Mouse (Mus musculus): ENCODE data around the gene Nav2.

DNA sequence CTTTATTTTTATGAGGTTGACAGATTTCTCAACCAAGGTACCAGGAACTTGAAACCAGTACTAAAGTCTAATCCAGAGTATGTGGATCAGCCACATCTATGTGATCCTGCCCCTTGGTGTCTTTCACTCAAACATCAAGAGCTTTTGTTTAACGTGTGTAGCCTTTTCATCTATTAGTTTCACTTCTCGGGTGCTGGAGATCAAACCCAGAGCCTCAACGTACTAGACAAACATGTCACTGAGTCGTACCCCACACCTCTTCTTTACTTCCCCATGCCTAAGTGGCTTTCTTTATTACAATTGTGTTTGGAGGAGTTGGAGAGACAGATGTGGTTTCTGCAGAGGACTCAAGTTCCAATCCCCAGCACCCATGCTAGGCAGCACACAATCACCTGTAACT, 512.7 kb downstream of the Nav2 start:
- TF ChIP-seq MYOG (IDR thresholded peaks at IDR 0.05; ENCODE audit: control insufficient read depth in 1 of 3, insufficient read depth in 1 of 3, insufficient read length in 2 of 3, low read depth in 2 of 3) (no peak), POLR2A (IDR thresholded peaks at IDR 0.05; ENCODE audit: insufficient read length, low read depth) (no peak), MAX (IDR thresholded peaks at IDR 0.05; ENCODE audit: low read depth) (no peak), USF1 (IDR thresholded peaks at IDR 0.05; ENCODE audit: low read depth) (no peak), CEBPB (IDR thresholded peaks at IDR 0.05; ENCODE audit: insufficient read depth, poor library complexity, severe bottlenecking) (no peak), E2F4 (IDR thresholded peaks at IDR 0.05; ENCODE audit: insufficient read depth) (no peak), MYOD1 (IDR thresholded peaks at IDR 0.05; ENCODE audit: control insufficient read depth in 1 of 3, insufficient read length in 2 of 3, low read depth in 2 of 3) (no peak), REST (IDR thresholded peaks at IDR 0.05; ENCODE audit: insufficient read depth, insufficient read length) (no peak)
